Mouse (Mus musculus) G1E (cell line): ENCODE measurements around the gene Tsfm.

Experiments
- CTCF ChIP-seq: IDR thresholded peaks from 2 replicates; pipeline ENCODE4 v1.5.1; 2012; ENCODE audit warnings: low read depth, low read length, inconsistent platforms, mixed read lengths
- GATA1 ChIP-seq: IDR thresholded peaks from 2 replicates; pipeline ENCODE4 v1.6.1; 2012; ENCODE audit warnings: borderline replicate concordance, low read length, inconsistent platforms, mixed read lengths

GRCm38 (mm10) chr10:126980933-126981530, 49.6 kb downstream of the Tsfm start:
- TF ChIP-seq CTCF = no peak
- TF ChIP-seq GATA1 = no peak
